Mouse (Mus musculus): ENCODE measurements around the gene Pnpla5. TPM values are rescaled to one million over a fixed set of nuclear protein-coding genes. Genes with fewer than 3 reads are reported as not detected.

Pnpla5 gene
- total and polyA plus RNA-seq, 3 experiments: not detected

- no peak overlapping the region for H3K4me3 ChIP-seq (replicated peaks in 1 of 3; ENCODE audit: low read depth in 2 of 3, low read length in 2 of 3, poor library complexity in 1 of 3)
- dilution Hi-C loops (cut with MboI; ENCODE audit: extremely low pct_ligation_motif_present, extremely low pct_unique_long_range_greater_than_20kb, low sequenced_read_pairs): no loop called here
Observed at GRCm38 (mm10) chr15:84073911-84074704, 48.9 kb downstream of the Pnpla5 start.

GRCm38 (mm10) chr15:84073058-84073457 lies 49.9 kb downstream of the Pnpla5 start:
- dilution Hi-C loops (cut with MboI; ENCODE audit: extremely low pct_ligation_motif_present, extremely low pct_unique_long_range_greater_than_20kb, low sequenced_read_pairs): no loop called here
- no peak for TF ChIP-seq EP300 (IDR thresholded peaks at IDR 0.05; ENCODE audit: low read length)
- TF ChIP-seq IRF4 (IDR thresholded peaks at IDR 0.05; ENCODE audit: low read depth, low read length): no peak
- no peak for TF ChIP-seq MYC (IDR thresholded peaks at IDR 0.05; ENCODE audit: low read depth, low read length)
- no peak for TF ChIP-seq RAD21 (IDR thresholded peaks at IDR 0.05; ENCODE audit: low read depth, low read length)
- TF ChIP-seq JUN (IDR thresholded peaks at IDR 0.05; ENCODE audit: insufficient read depth, low read depth, low read length): no peak
- TF ChIP-seq TCF12 (IDR thresholded peaks at IDR 0.05; ENCODE audit: low read depth, low read length): no peak
- TF ChIP-seq SIN3A (IDR thresholded peaks at IDR 0.05; ENCODE audit: low read length): no peak
- no peak for TF ChIP-seq MAFK (IDR thresholded peaks at IDR 0.05; ENCODE audit: insufficient replicate concordance, low read length)
- no peak for TF ChIP-seq CTCF (conservative IDR thresholded peaks at IDR 0.05 in 1 of 2, IDR thresholded peaks at IDR 0.05 in 1 of 2; ENCODE audit: low read depth in 2 of 2, low read length in 2 of 2)
- no peak for TF ChIP-seq SMC3 (IDR thresholded peaks at IDR 0.05; ENCODE audit: low read depth, low read length)
- no peak overlapping the region for H3K9ac ChIP-seq (ENCODE audit: insufficient read depth, low read depth)
- H3K4me2 ChIP-seq (ENCODE audit: insufficient read depth, low read depth, poor library complexity, severe bottlenecking): no peak overlapping the region
- H3K27me3 ChIP-seq (replicated peaks): peaks cover 82% of the 10 kb centered on the region
- 0 out of 4 replicates have a peak, but pooled peaks cover 0 to 3% of the 10 kb centered on the region in 2 experiments for H3K4me1 ChIP-seq (ENCODE audit: control insufficient read depth in 1 of 2, insufficient read depth in 2 of 2)
- no peak overlapping the region for H3K27ac ChIP-seq (ENCODE audit: insufficient read depth, low read depth)
- no peak overlapping the region for H3K4me3 ChIP-seq (replicated peaks in 1 of 3; ENCODE audit: low read depth in 2 of 3, low read length in 2 of 3, poor library complexity in 1 of 3)
- DNase-seq (ENCODE audit: extremely low read depth): no peak
- no peaks in the 10 kb centered on the region for H3K9me3 ChIP-seq (replicated peaks; ENCODE audit: low read length)
- H3K79me2 ChIP-seq (replicated peaks; ENCODE audit: control insufficient read depth, extremely low read depth, insufficient read depth, poor library complexity, severe bottlenecking): no peaks in the 10 kb centered on the region
- in situ Hi-C loops (cut with MboI; ENCODE audit: low pct_ligation_motif_present, low pct_unique_long_range_greater_than_20kb, low sequenced_read_pairs): no loop called here
- H3K36me3 ChIP-seq (replicated peaks in 1 of 2; ENCODE audit: control insufficient read depth in 1 of 2, insufficient read depth in 1 of 2, low read length in 1 of 2): no peaks in the 10 kb centered on the region

More at GRCm38 (mm10) chr15:84073911-84074704, 48.9 kb downstream of the Pnpla5 start:
- Histone ChIP-seq H3K9ac (ENCODE audit: insufficient read depth, low read depth) (no peak overlapping the region), H3K27me3 (replicated peaks) (peaks cover 82% of the 10 kb centered on the region), H3K79me2 (replicated peaks; ENCODE audit: control insufficient read depth, extremely low read depth, insufficient read depth, poor library complexity, severe bottlenecking) (no peaks in the 10 kb centered on the region), H3K4me1 (ENCODE audit: control insufficient read depth in 1 of 2, insufficient read depth in 2 of 2) (0 out of 4 replicates have a peak, but pooled peaks cover 0 to 3% of the 10 kb centered on the region in 2 experiments), H3K27ac (ENCODE audit: insufficient read depth, low read depth) (no peak overlapping the region), H3K36me3 (replicated peaks in 1 of 2; ENCODE audit: control insufficient read depth in 1 of 2, insufficient read depth in 1 of 2, low read length in 1 of 2) (no peaks in the 10 kb centered on the region), H3K9me3 (replicated peaks; ENCODE audit: low read length) (no peaks in the 10 kb centered on the region), H3K4me2 (ENCODE audit: insufficient read depth, low read depth, poor library complexity, severe bottlenecking) (0 out of 2 replicates have a peak overlapping the region, but pooled peaks have one; percentile 17)
- TF ChIP-seq RAD21 (IDR thresholded peaks at IDR 0.05; ENCODE audit: low read depth, low read length) (peak; percentile 29), CTCF (conservative IDR thresholded peaks at IDR 0.05 in 1 of 2, IDR thresholded peaks at IDR 0.05 in 1 of 2; ENCODE audit: low read depth in 2 of 2, low read length in 2 of 2) (peak; percentile 80 to 81), CHD1 (IDR thresholded peaks at IDR 0.05; ENCODE audit: low read depth, low read length) (no peak), JUN (IDR thresholded peaks at IDR 0.05; ENCODE audit: insufficient read depth, low read depth, low read length) (no peak), MAFK (IDR thresholded peaks at IDR 0.05; ENCODE audit: insufficient replicate concordance, low read length) (0 out of 2 replicates have a peak, but pooled peaks have one; percentile 22), SMC3 (IDR thresholded peaks at IDR 0.05; ENCODE audit: low read depth, low read length) (peak; percentile 56), ZNF384 (IDR thresholded peaks at IDR 0.05; ENCODE audit: low read depth, low read length) (no peak)
- peak; percentile 42 for DNase-seq (ENCODE audit: extremely low read depth)
- in situ Hi-C loops (cut with MboI; ENCODE audit: low pct_ligation_motif_present, low pct_unique_long_range_greater_than_20kb, low sequenced_read_pairs): no loop called here
